Mouse (Mus musculus) pancreas, adult 10 weeks (tissue): ENCODE data around the gene Pigl. TPM values are rescaled to one million over a fixed set of nuclear protein-coding genes. Genes with fewer than 3 reads are reported as not detected.

Source experiments
- polyA plus RNA-seq: library from polyadenylated mRNA; stranded (reverse); fragments of 350-450 nt; fragmentation: Illumina TruSeq; extraction: RNeasy Lipid Tissue Mini Kit (QIAGEN cat#74804); gene quantifications from one replicate; pipeline ENCODE4 v1.2.3, GENCODE M21; 2015; ENCODE audit warnings: low read depth, low replicate concordance; ENCODE audit not compliant: insufficient read depth

The Pigl gene
- 2.0 TPM for polyA plus RNA-seq

GRCm38 (mm10) chr11:62458276-62458724 lies at the start of gene Pigl, which contains the start of gene Ncor1:
Pigl (plus strand) TSS chr11:62458460.
Ncor1 (minus strand) TSS chr11:62458541.

GRCm38 (mm10) chr11:62539089-62539890 lies 81.0 kb downstream of the Pigl start, which contains the start of gene Cenpv:
Cenpv (minus strand) TSS chr11:62539261.

GRCm38 (mm10) chr11:62550727-62551225 lies 92.5 kb downstream of the Pigl start, which contains the start of gene Ubb:
Ubb (plus strand) TSS chr11:62551171.

Other genes with a start within 250 kb of the Pigl start
- 1.0 TPM for gene Adora2b, start 209.5 kb upstream of the Pigl start, polyA plus RNA-seq
- 5.2 TPM for gene Zswim7, start 177.1 kb upstream of the Pigl start, polyA plus RNA-seq
- 6.2 TPM for gene Ttc19, start 177.0 kb upstream of the Pigl start, polyA plus RNA-seq
- 30.6 TPM for gene Ncor1, start 81 bp downstream of the Pigl start, polyA plus RNA-seq
- gene Cenpv, start 80.8 kb downstream of the Pigl start, polyA plus RNA-seq = 15.5 TPM
- 305 TPM for gene Ubb, start 92.7 kb downstream of the Pigl start, polyA plus RNA-seq
- 1.1 TPM for gene Trpv2, start 116.0 kb downstream of the Pigl start, polyA plus RNA-seq
- gene Lrrc75a, start 190.1 kb downstream of the Pigl start, polyA plus RNA-seq = 2.2 TPM
- 4.5 TPM for gene Mmgt2, start 190.2 kb downstream of the Pigl start, polyA plus RNA-seq